Mouse (Mus musculus) kidney, embryonic 16.5 days (tissue): ENCODE measurements at regions not wholly inside any gene's neighbourhood (a gene's known extent, or its start where the extent isn't known, plus 50 kb on each side); places are given as distances from the start of the nearest gene placed in this dataset.

Source experiments
- ATAC-seq: fragments of 200-750 bp; cut with Nextera tagmentation; 2 replicates; pipeline ENCODE4 v1.8.0; 2017; ENCODE audit warnings: moderate TSS enrichment; ENCODE audit not compliant: low FRiP score, low TSS enrichment
- H3K27ac ChIP-seq: fragments of 300-500 bp; sonication (generic); 2 replicates; pipeline ENCODE4 v1.5.1; 2014; ENCODE audit warnings: low read length
- H3K27me3 ChIP-seq: fragments of 300-500 bp; sonication (generic); 2 replicates; pipeline ENCODE4 v1.6.1; 2014; ENCODE audit warnings: low read length, control low read depth, mixed read lengths; ENCODE audit not compliant: insufficient read depth
- H3K36me3 ChIP-seq: fragments of 300-500 bp; sonication (generic); 2 replicates; pipeline ENCODE4 v1.6.1; 2014; ENCODE audit warnings: low read length, control low read depth, mixed read lengths; ENCODE audit not compliant: insufficient read depth
- H3K4me1 ChIP-seq: fragments of 300-500 bp; sonication (generic); 2 replicates; pipeline ENCODE4 v1.6.1; 2014; ENCODE audit warnings: low read length, control low read depth, mixed read lengths; ENCODE audit not compliant: insufficient read depth
- H3K4me2 ChIP-seq: fragments of 300-500 bp; sonication (generic); replicated peaks from 2 replicates; pipeline ENCODE4 v1.6.1; 2014; ENCODE audit warnings: low read depth, low read length
- H3K4me3 ChIP-seq: fragments of 300-500 bp; sonication (generic); 2 replicates; pipeline ENCODE4 v1.5.1; 2014; ENCODE audit warnings: mild to moderate bottlenecking, low read length
- H3K9ac ChIP-seq: fragments of 300-500 bp; sonication (generic); replicated peaks from 2 replicates; pipeline ENCODE4 v1.6.1; 2014; ENCODE audit warnings: low read length
- H3K9me3 ChIP-seq: fragments of 300-500 bp; sonication (generic); 2 replicates; pipeline ENCODE4 v1.6.1; 2016; ENCODE audit warnings: low read length, control low read depth
- WGBS: fragments of 180-500 bp; shearing (Covaris S2); extraction: QIAGEN DNeasy Blood & Tissue Kit; methylation state at CpG from one replicate; pipeline ENCODE4 v1.1.7; 2014; 5-methylcytosine and 5-hydroxymethylcytosine counted together

- H3K9ac ChIP-seq, result no peak overlapping the region
- WGBS, result 35% methylated on average over 13 of the region's 13 CpGs
- H3K4me2 ChIP-seq, result no peak overlapping the region
- 0 out of 2 replicates have a peak, but pooled peaks have one; percentile 9 for ATAC-seq
- H3K27ac ChIP-seq, result no peak overlapping the region
- H3K4me3 ChIP-seq, result no peak overlapping the region
- H3K27me3 ChIP-seq, result no peaks in the 10 kb centered on the region
- no peaks in the 10 kb centered on the region for H3K36me3 ChIP-seq
- H3K9me3 ChIP-seq, result no peaks in the 10 kb centered on the region
- no peaks in the 10 kb centered on the region for H3K4me1 ChIP-seq
Observed at GRCm38 (mm10) chr1:34642304-34642893, 62.9 kb downstream of the Amer3 start.

- no peaks in the 10 kb centered on the region for H3K36me3 ChIP-seq
- no peak overlapping the region for H3K9ac ChIP-seq
- no peaks in the 10 kb centered on the region for H3K4me1 ChIP-seq
- WGBS, result 90% methylated on average over 10 of the region's 10 CpGs
- no peaks in the 10 kb centered on the region for H3K9me3 ChIP-seq
- H3K4me3 ChIP-seq, result no peak overlapping the region
- H3K27me3 ChIP-seq, result no peaks in the 10 kb centered on the region
- no peak for ATAC-seq
- no peak overlapping the region for H3K4me2 ChIP-seq
- H3K27ac ChIP-seq, result no peak overlapping the region
Observed at GRCm38 (mm10) chr1:34653963-34654644, 74.6 kb downstream of the Amer3 start.

GRCm38 (mm10) chr1:34657481-34657880 is 78.0 kb downstream of the Amer3 start:
- H3K4me3 ChIP-seq, result no peak overlapping the region
- ATAC-seq, result no peak
- no peak overlapping the region for H3K9ac ChIP-seq

DNA sequence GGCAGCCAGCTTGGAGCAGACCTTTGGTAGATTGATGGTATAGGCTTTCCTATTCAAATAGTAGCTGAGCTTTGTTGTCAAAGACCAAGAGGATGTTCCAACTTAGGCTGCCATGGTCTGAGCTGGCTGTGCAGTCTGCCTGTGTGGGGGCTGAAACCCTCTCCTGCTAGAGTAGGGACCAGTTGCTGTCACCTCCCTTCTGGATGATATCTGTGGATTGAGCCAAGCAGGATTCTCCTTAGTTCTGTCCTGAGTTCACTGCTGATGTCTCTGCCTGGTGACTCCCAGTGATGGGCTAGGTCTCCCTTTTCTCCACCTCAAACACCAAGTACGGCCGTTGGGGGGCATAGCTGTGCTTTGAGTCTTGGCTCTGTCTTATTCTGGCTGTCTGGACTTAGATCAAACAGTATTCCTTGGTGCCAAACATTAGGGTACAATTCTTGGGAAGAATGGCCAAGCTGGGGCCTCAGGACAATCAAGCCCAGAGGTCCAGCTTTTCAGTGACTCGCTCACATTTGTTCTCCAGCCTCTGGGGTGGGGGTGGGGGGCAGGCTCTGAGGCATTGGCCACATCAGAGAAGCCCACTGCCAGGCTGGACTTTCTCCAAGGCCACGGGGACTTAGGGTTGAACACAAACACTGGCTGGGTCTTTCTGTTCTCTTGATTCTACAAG is 84.6 kb downstream of the Amer3 start:
- Histone ChIP-seq H3K9ac (no peak overlapping the region), H3K4me3 (no peak overlapping the region), H3K27me3 (no peaks in the 10 kb centered on the region), H3K27ac (no peak overlapping the region), H3K9me3 (no peaks in the 10 kb centered on the region), H3K4me1 (no peaks in the 10 kb centered on the region), H3K36me3 (no peaks in the 10 kb centered on the region), H3K4me2 (no peak overlapping the region)
- 54% methylated on average over 4 of the region's 4 CpGs for WGBS
- ATAC-seq, result no peak

More at GRCm38 (mm10) chr1:34657481-34657880, 78.0 kb downstream of the Amer3 start:
- no peaks in the 10 kb centered on the region for H3K27me3 ChIP-seq
- H3K4me1 ChIP-seq, result no peaks in the 10 kb centered on the region
- H3K9me3 ChIP-seq, result no peaks in the 10 kb centered on the region
- no peak overlapping the region for H3K4me2 ChIP-seq
- no peaks in the 10 kb centered on the region for H3K36me3 ChIP-seq
- no peak overlapping the region for H3K27ac ChIP-seq

DNA sequence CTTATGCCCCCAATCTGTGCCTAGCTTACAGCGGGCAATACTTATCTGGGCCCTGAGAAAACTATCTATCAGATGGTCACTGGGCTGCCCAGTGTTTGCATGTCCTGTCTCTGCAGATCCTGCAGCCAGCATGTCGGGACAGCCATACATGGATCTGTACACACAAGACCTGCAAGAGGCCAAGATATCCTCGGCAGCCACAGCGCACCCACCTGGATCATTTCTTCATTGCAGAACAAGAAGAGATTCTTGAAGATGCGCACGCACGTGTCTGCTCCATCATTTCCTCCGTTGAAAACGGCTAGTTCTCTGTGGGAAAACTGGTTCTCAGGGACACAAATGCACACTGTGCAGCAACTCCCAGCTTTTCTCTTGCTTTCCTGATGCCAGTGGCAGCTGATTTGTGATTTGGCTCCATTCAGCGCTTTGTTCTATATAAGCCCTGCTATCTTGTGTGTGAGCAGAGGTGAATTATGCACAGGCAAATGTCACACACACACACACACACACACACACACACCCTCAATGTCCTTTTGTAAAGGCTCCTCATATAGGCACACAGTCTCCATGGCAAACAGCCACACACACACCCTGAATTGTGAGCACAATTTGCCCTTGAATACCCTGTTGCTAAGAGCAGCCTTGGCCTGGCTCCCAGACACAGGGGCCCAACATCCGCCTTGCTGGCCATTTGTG is 85.5 kb downstream of the Amer3 start:
- no peak for ATAC-seq
- Histone ChIP-seq H3K36me3 (no peaks in the 10 kb centered on the region), H3K4me2 (no peak overlapping the region), H3K9ac (no peak overlapping the region), H3K9me3 (no peaks in the 10 kb centered on the region), H3K4me1 (no peaks in the 10 kb centered on the region), H3K27me3 (no peaks in the 10 kb centered on the region), H3K27ac (no peak overlapping the region), H3K4me3 (no peak overlapping the region)
- 80% methylated on average over 11 of the region's 11 CpGs for WGBS

- Histone ChIP-seq H3K9ac (no peak overlapping the region), H3K27me3 (no peaks in the 10 kb centered on the region), H3K4me3 (no peak overlapping the region), H3K27ac (no peak overlapping the region), H3K9me3 (no peaks in the 10 kb centered on the region), H3K4me2 (no peak overlapping the region), H3K4me1 (no peaks in the 10 kb centered on the region), H3K36me3 (no peaks in the 10 kb centered on the region)
- 87% methylated on average over 5 of the region's 5 CpGs for WGBS
- no peak for ATAC-seq
Observed at GRCm38 (mm10) chr1:34665512-34665854, 86.0 kb downstream of the Amer3 start.

- H3K9me3 ChIP-seq, result no peaks in the 10 kb centered on the region
- H3K27me3 ChIP-seq, result no peaks in the 10 kb centered on the region
- H3K36me3 ChIP-seq, result no peaks in the 10 kb centered on the region
- ATAC-seq, result no peak
- no peak overlapping the region for H3K4me3 ChIP-seq
- 88% methylated on average over 13 of the region's 13 CpGs for WGBS
- no peak overlapping the region for H3K4me2 ChIP-seq
- no peak overlapping the region for H3K9ac ChIP-seq
- H3K27ac ChIP-seq, result no peak overlapping the region
- H3K4me1 ChIP-seq, result no peaks in the 10 kb centered on the region
Observed at GRCm38 (mm10) chr1:34666226-34666662, 86.8 kb downstream of the Amer3 start.

DNA sequence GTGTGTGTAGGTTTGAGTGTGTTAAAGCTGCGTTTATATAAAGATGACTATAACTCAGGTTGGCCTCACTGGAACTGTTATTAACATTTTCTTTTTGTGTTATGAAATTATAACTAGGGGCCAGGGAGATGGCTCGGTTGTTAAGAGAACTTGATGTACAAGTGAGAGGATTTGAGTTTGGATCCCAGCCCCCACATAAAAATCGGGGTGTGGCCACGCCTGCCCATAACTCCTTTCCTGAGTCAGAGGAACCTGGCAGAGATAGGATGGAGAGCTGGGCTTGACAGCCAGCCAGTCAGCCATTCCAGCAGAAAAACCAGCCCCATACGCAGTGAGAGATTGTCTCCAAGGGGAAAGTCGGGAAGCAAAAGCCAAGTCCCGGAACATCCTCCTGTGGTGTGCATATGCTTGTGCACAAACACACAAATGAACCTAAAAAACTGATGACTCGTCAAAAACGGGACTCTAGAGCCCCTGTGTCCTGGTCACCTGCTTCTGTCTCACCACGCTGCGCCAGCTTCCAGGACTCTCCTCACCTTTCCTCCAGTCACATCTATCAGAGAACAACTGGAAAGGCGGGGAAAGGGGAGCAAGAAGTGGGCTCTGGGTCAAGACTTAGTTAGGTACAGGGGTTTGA is 97.8 kb downstream of the Amer3 start:
- Histone ChIP-seq H3K4me1 (peaks cover 13% of the 10 kb centered on the region; the same call in 1 of the 2 replicates), H3K4me3 (no peak overlapping the region), H3K9me3 (no peaks in the 10 kb centered on the region), H3K4me2 (peak overlapping the region; percentile 95; the same call in 1 of the 2 replicates), H3K27me3 (peaks cover 39% of the 10 kb centered on the region), H3K27ac (no peak overlapping the region), H3K36me3 (no peaks in the 10 kb centered on the region), H3K9ac (no peak overlapping the region)
- ATAC-seq, result no peak
- WGBS, result 49% methylated on average over 12 of the region's 12 CpGs

- peak overlapping the region; percentile 52 for H3K9ac ChIP-seq
- peaks cover 39% of the 10 kb centered on the region for H3K27me3 ChIP-seq
- no peaks in the 10 kb centered on the region for H3K36me3 ChIP-seq
- peak; percentile 88 for ATAC-seq
- H3K9me3 ChIP-seq, result no peaks in the 10 kb centered on the region
- H3K4me2 ChIP-seq, result peak overlapping the region; percentile 95
- no peak overlapping the region for H3K27ac ChIP-seq
- under 1% methylated on average over 56 of the region's 56 CpGs for WGBS
- H3K4me1 ChIP-seq, result peaks cover 13% of the 10 kb centered on the region; the same call in 1 of the 2 replicates
- peak overlapping the region; percentile 52 for H3K4me3 ChIP-seq
Observed at GRCm38 (mm10) chr1:34677832-34678733, 98.6 kb downstream of the Amer3 start.
